Mouse (Mus musculus): ENCODE results near the gene Csrp1. TPM values are rescaled to one million over a fixed set of nuclear protein-coding genes. Genes with fewer than 3 reads are reported as not detected.

Gene Csrp1
- total and polyA plus RNA-seq, 2 experiments from 2014 or later = 21.6 to 64.3 TPM

GRCm38 (mm10) chr1:135684895-135685294, 35.0 kb upstream of the Csrp1 start:
- WGBS = 44% methylated on average over 4 of the region's 4 CpGs
- no peaks in the 10 kb centered on the region for H3K9me3 ChIP-seq (ENCODE audit: low read length)
- no peaks in the 10 kb centered on the region for H3K36me3 ChIP-seq (ENCODE audit: insufficient read depth, low read length)
- no peak overlapping the region for H3K4me2 ChIP-seq (ENCODE audit: low read depth, low read length, poor library complexity, severe bottlenecking)
- H3K27me3 ChIP-seq (ENCODE audit: insufficient read depth, low read length) = no peaks in the 10 kb centered on the region
- peaks cover 5% of the 10 kb centered on the region; the same call in 1 of the 2 replicates for H3K4me1 ChIP-seq (ENCODE audit: insufficient read depth, low read length)
- H3K27ac ChIP-seq (ENCODE audit: low read depth, low read length) = no peak overlapping the region
- no peak for DNase-seq (ENCODE audit: low spot score)
- no peak overlapping the region for H3K4me3 ChIP-seq (ENCODE audit: low read depth, low read length)
- TF ChIP-seq CTCF (IDR thresholded peaks at IDR 0.05) = no peak
- H3K9ac ChIP-seq (replicated peaks; ENCODE audit: low read length, poor library complexity, severe bottlenecking) = no peak overlapping the region
- ATAC-seq (ENCODE audit: low FRiP score) = no peak

GRCm38 (mm10) chr1:135685316-135685715, 34.5 kb upstream of the Csrp1 start:
- Histone ChIP-seq H3K9ac (replicated peaks; ENCODE audit: low read length, poor library complexity, severe bottlenecking) (no peak overlapping the region), H3K27me3 (ENCODE audit: insufficient read depth, low read length) (no peaks in the 10 kb centered on the region), H3K4me3 (ENCODE audit: low read depth, low read length) (no peak overlapping the region), H3K4me2 (ENCODE audit: low read depth, low read length, poor library complexity, severe bottlenecking) (0 out of 2 replicates have a peak overlapping the region, but pooled peaks have one; percentile 4), H3K4me1 (ENCODE audit: insufficient read depth, low read length) (peaks cover 5% of the 10 kb centered on the region; the same call in 1 of the 2 replicates), H3K9me3 (ENCODE audit: low read length) (no peaks in the 10 kb centered on the region), H3K36me3 (ENCODE audit: insufficient read depth, low read length) (no peaks in the 10 kb centered on the region), H3K27ac (ENCODE audit: low read depth, low read length) (no peak overlapping the region)
- ATAC-seq (ENCODE audit: low FRiP score) (no peak), DNase-seq (ENCODE audit: low spot score) (no peak)
- TF ChIP-seq CTCF (IDR thresholded peaks at IDR 0.05) = no peak
- 59% methylated on average over 6 of the region's 6 CpGs for WGBS

GRCm38 (mm10) chr1:135686792-135687510, 32.9 kb upstream of the Csrp1 start:
- ATAC-seq (ENCODE audit: low FRiP score) = peak; percentile 36; the same call in 1 of the 2 replicates
- Histone ChIP-seq H3K36me3 (ENCODE audit: insufficient read depth, low read length) (no peaks in the 10 kb centered on the region), H3K4me1 (ENCODE audit: insufficient read depth, low read length) (peaks cover 5% of the 10 kb centered on the region; the same call in 1 of the 2 replicates), H3K27me3 (ENCODE audit: insufficient read depth, low read length) (no peaks in the 10 kb centered on the region), H3K9me3 (ENCODE audit: low read length) (no peaks in the 10 kb centered on the region), H3K4me2 (ENCODE audit: low read depth, low read length, poor library complexity, severe bottlenecking) (peak overlapping the region; percentile 100), H3K9ac (replicated peaks; ENCODE audit: low read length, poor library complexity, severe bottlenecking) (no peak overlapping the region), H3K27ac (ENCODE audit: low read depth, low read length) (0 out of 2 replicates have a peak overlapping the region, but pooled peaks have one; percentile 32), H3K4me3 (ENCODE audit: low read depth, low read length) (peak overlapping the region; percentile 71)
- peak; percentile 62 for DNase-seq (ENCODE audit: low spot score)
- under 1% methylated on average over 19 of the region's 19 CpGs for WGBS
- no peak for TF ChIP-seq CTCF (IDR thresholded peaks at IDR 0.05)

GRCm38 (mm10) chr1:135687771-135688492, 31.9 kb upstream of the Csrp1 start:
- no peak for TF ChIP-seq CTCF (IDR thresholded peaks at IDR 0.05)
- peak overlapping the region; percentile 59 for H3K9ac ChIP-seq (replicated peaks; ENCODE audit: low read length, poor library complexity, severe bottlenecking)
- no peaks in the 10 kb centered on the region for H3K27me3 ChIP-seq (ENCODE audit: insufficient read depth, low read length)
- H3K36me3 ChIP-seq (ENCODE audit: insufficient read depth, low read length) = no peaks in the 10 kb centered on the region
- H3K4me1 ChIP-seq (ENCODE audit: insufficient read depth, low read length) = peaks cover 5% of the 10 kb centered on the region; the same call in 1 of the 2 replicates
- peak overlapping the region; percentile 71 for H3K4me3 ChIP-seq (ENCODE audit: low read depth, low read length)
- peak overlapping the region; percentile 100 for H3K4me2 ChIP-seq (ENCODE audit: low read depth, low read length, poor library complexity, severe bottlenecking)
- peak; percentile 77 for ATAC-seq (ENCODE audit: low FRiP score)
- under 1% methylated on average over 71 of the region's 81 CpGs for WGBS
- H3K9me3 ChIP-seq (ENCODE audit: low read length) = no peaks in the 10 kb centered on the region
- DNase-seq (ENCODE audit: low spot score) = peak; percentile 75
- H3K27ac ChIP-seq (ENCODE audit: low read depth, low read length) = no peak overlapping the region; the same call in 1 of the 2 replicates

- no peak for ATAC-seq (ENCODE audit: low FRiP score)
- no peak for TF ChIP-seq CTCF (IDR thresholded peaks at IDR 0.05)
- no peak overlapping the region for H3K9ac ChIP-seq (replicated peaks; ENCODE audit: low read length, poor library complexity, severe bottlenecking)
Observed at GRCm38 (mm10) chr1:135688686-135689085, 31.2 kb upstream of the Csrp1 start.

More at GRCm38 (mm10) chr1:135688686-135689085, 31.2 kb upstream of the Csrp1 start:
- H3K4me2 ChIP-seq (ENCODE audit: low read depth, low read length, poor library complexity, severe bottlenecking) = peak overlapping the region; percentile 100
- 35% methylated on average over 6 of the region's 6 CpGs for WGBS
- peaks cover 5% of the 10 kb centered on the region; the same call in 1 of the 2 replicates for H3K4me1 ChIP-seq (ENCODE audit: insufficient read depth, low read length)
- H3K36me3 ChIP-seq (ENCODE audit: insufficient read depth, low read length) = no peaks in the 10 kb centered on the region
- no peaks in the 10 kb centered on the region for H3K9me3 ChIP-seq (ENCODE audit: low read length)
- peak overlapping the region; percentile 71 for H3K4me3 ChIP-seq (ENCODE audit: low read depth, low read length)
- no peaks in the 10 kb centered on the region for H3K27me3 ChIP-seq (ENCODE audit: insufficient read depth, low read length)
- H3K27ac ChIP-seq (ENCODE audit: low read depth, low read length) = no peak overlapping the region
- no peak for DNase-seq (ENCODE audit: low spot score)

All from midbrain, postnatal 0 days (tissue).